26 mouse cellular contexts compared by ENCODE assay signal in genomic region chr12:80471926-80472325, GRCm38 (mm10). TPM values are rescaled to one million over a fixed set of nuclear protein-coding genes. Genes with fewer than 3 reads are reported as not detected.
DNase-seq lines count a peak whose midpoint lies in the region; ATAC-seq and TF ChIP-seq lines count a peak whose summit lies in the region.
"Had no signal": no experiment of that assay in that cellular context is flagged by ENCODE, and none has a peak within 500 bp of the region (broad histone marks: within the 10 kb centered on the region; RNA-seq: fewer than 3 reads in every experiment).

No protein-coding gene starts in this region.

- H3K27ac ChIP-seq in heart, adult 2 months: peak overlapping the region; percentile 76
- H3K27ac ChIP-seq in heart, embryonic 12.5 days (ENCODE audit: poor library complexity, severe bottlenecking): no peak overlapping the region
- no peak overlapping the region for H3K27ac ChIP-seq in stomach, postnatal 0 days (replicated peaks)
- H3K27ac ChIP-seq: liver, embryonic 12.5 days; midbrain, embryonic 12.5 days; neural tube, embryonic 13.5 days had no signal

- TF ChIP-seq EP300 in heart, adult 2 months (IDR thresholded peaks at IDR 0.05; ENCODE audit: insufficient read depth, low read depth, low read length): no peak
- TF ChIP-seq EP300 in stomach, postnatal 0 days (optimal IDR thresholded peaks at IDR 0.05): no peak

- no peaks in the 10 kb centered on the region for H3K27me3 ChIP-seq in heart, adult 2 months (ENCODE audit: control insufficient read depth, insufficient read depth, low read length)
- no peaks in the 10 kb centered on the region for H3K27me3 ChIP-seq in heart, embryonic 12.5 days (replicated peaks)
- no peaks in the 10 kb centered on the region for H3K27me3 ChIP-seq in stomach, postnatal 0 days (ENCODE audit: control insufficient read depth, insufficient read depth, low read length)
- H3K27me3 ChIP-seq: liver, embryonic 12.5 days; midbrain, embryonic 12.5 days; neural tube, embryonic 13.5 days had no signal

- no peaks in the 10 kb centered on the region for H3K4me1 ChIP-seq in heart, adult 2 months (ENCODE audit: control insufficient read depth, insufficient read depth, low read length)
- 0 out of 2 replicates have a peak, but pooled peaks cover 4% of the 10 kb centered on the region for H3K4me1 ChIP-seq in heart, embryonic 12.5 days (replicated peaks)
- H3K4me1 ChIP-seq in stomach, postnatal 0 days (replicated peaks; ENCODE audit: control insufficient read depth, insufficient read depth): no peaks in the 10 kb centered on the region
- H3K4me1 ChIP-seq: midbrain, embryonic 12.5 days; neural tube, embryonic 13.5 days had no signal

- H3K4me3 ChIP-seq in heart, adult 2 months: no peak overlapping the region
- no peak overlapping the region for H3K4me3 ChIP-seq in heart, embryonic 12.5 days
- no peak overlapping the region for H3K4me3 ChIP-seq in stomach, postnatal 0 days (ENCODE audit: low read depth, low read length)
- H3K4me3 ChIP-seq: erythroblast, embryonic 14.5 days; liver, embryonic 12.5 days; midbrain, embryonic 12.5 days; neural tube, embryonic 13.5 days had no signal

- intact Hi-C loops in heart, adult 2 months (cut with DNase I): no loop called here

- 0 out of 2 replicates have a peak, but pooled peaks cover 3% of the 10 kb centered on the region for H3K79me2 ChIP-seq in heart, adult 2 months (replicated peaks; ENCODE audit: control insufficient read depth, insufficient read depth, low read length)

- no peak overlapping the region for H3K9ac ChIP-seq in heart, adult 2 months (ENCODE audit: low read depth, low read length)
- H3K9ac ChIP-seq in heart, embryonic 12.5 days: no peak overlapping the region
- H3K9ac ChIP-seq in stomach, postnatal 0 days (ENCODE audit: low read length): no peak overlapping the region
- H3K9ac ChIP-seq: liver, embryonic 12.5 days; liver, postnatal 0 days; midbrain, embryonic 12.5 days; neural tube, embryonic 13.5 days had no signal

- WGBS in heart, adult 2 months: 43% methylated on average over 4 of the region's 4 CpGs
- WGBS in heart, embryonic 12.5 days: 54% methylated on average over 4 of the region's 4 CpGs
- 55% methylated on average over 4 of the region's 4 CpGs for WGBS in stomach, postnatal 0 days

- H3K9me3 ChIP-seq in heart, embryonic 12.5 days (replicated peaks): no peaks in the 10 kb centered on the region
- H3K9me3 ChIP-seq in stomach, postnatal 0 days (ENCODE audit: control insufficient read depth, low read length): no peaks in the 10 kb centered on the region
- H3K9me3 ChIP-seq: liver, embryonic 12.5 days; midbrain, embryonic 12.5 days; neural tube, embryonic 13.5 days had no signal

- no peak for TF ChIP-seq POLR2A in heart, adult 2 months (IDR thresholded peaks at IDR 0.05; ENCODE audit: insufficient read depth, low read depth, low read length)

- no peak for ATAC-seq in heart, embryonic 12.5 days (ENCODE audit: insufficient number of reproducible peaks, low FRiP score)
- ATAC-seq in stomach, postnatal 0 days (ENCODE audit: low FRiP score, low TSS enrichment): no peak
- ATAC-seq: forebrain, embryonic 16.5 days; hindbrain, embryonic 16.5 days; liver, embryonic 12.5 days; liver, postnatal 0 days had no signal

- H3K4me2 ChIP-seq in heart, embryonic 12.5 days: no peak overlapping the region
- no peak overlapping the region for H3K4me2 ChIP-seq in stomach, postnatal 0 days (replicated peaks; ENCODE audit: low read depth)
- H3K4me2 ChIP-seq: liver, embryonic 12.5 days; midbrain, embryonic 12.5 days; neural tube, embryonic 13.5 days had no signal

- H3K36me3 ChIP-seq in heart, adult 2 months (ENCODE audit: control insufficient read depth, insufficient read depth, low read length): peaks cover 2% of the 10 kb centered on the region; the same call in 1 of the 2 replicates
- H3K36me3 ChIP-seq in heart, embryonic 12.5 days: no peaks in the 10 kb centered on the region
- H3K36me3 ChIP-seq in stomach, postnatal 0 days (ENCODE audit: control insufficient read depth, insufficient read depth, low read length): no peaks in the 10 kb centered on the region
- H3K36me3 ChIP-seq: liver, embryonic 12.5 days had no signal

- no peak for TF ChIP-seq CTCF in heart, adult 2 months (IDR thresholded peaks at IDR 0.05)
- TF ChIP-seq CTCF in stomach, postnatal 0 days (IDR thresholded peaks at IDR 0.05; ENCODE audit: low read depth): no peak

- peak; percentile 10 for DNase-seq in adrenal gland, postnatal 36 days
- DNase-seq in adrenal gland, adult 8-10 months: no peak
- DNase-seq in heart, adult 2 months: peak in 1 of 2 experiments; percentile 22
- DNase-seq in 416B (ENCODE audit: low read depth): peak; percentile 62
- DNase-seq in NIH3T3 (ENCODE audit: low read depth): peak; percentile 40
- no peak for DNase-seq in kidney, postnatal 14 days
- no peak for DNase-seq in stomach, postnatal 0 days (ENCODE audit: low spot score)
- DNase-seq: adrenal gland, postnatal 14 days; cerebellum, adult 18-20 months; cerebellum, postnatal 10 days; gastrocnemius, postnatal 25 days; kidney, adult 2 months; kidney, postnatal 4 days; left cerebral cortex, postnatal 4 days; liver, postnatal 0 days; lung, postnatal 36 days; right cerebral cortex, postnatal 4 days had no signal

RNA-seq across cellular contexts. Expression of gene Exd2, which starts 9.0 kb away (rescaled TPM):
- total RNA-seq in adrenal gland, postnatal 36 days (2021): 10 to 100 TPM; 18.6 to 20.2 TPM
- 10 to 100 TPM; 24.7 to 42.5 (median 31.2) TPM for total RNA-seq in adrenal gland, adult 8-10 months (2022)
- total RNA-seq in heart, adult 2 months (2021): 10 to 100 TPM; 12.9 to 16.8 TPM
- 10.2 and 16.4 TPM in 2 replicates for polyA plus RNA-seq in heart, adult 2 months (2012; rRNA removed)
- polyA plus RNA-seq in heart, embryonic 12.5 days (2016; fragmentation: Nextera tagmentation; extraction: Ambion mirVana): 19.6 and 21.9 TPM in 2 replicates
- 9.0 and 10.6 TPM in 2 replicates for polyA plus RNA-seq in stomach, postnatal 0 days (2015; fragmentation: Nextera tagmentation; extraction: Ambion mirVana)

RNA-seq across cellular contexts. Expression of gene Dcaf5, which starts 35.5 kb away (rescaled TPM):
- total RNA-seq in adrenal gland, postnatal 36 days (2021): 10 to 100 TPM; 32.1 to 33.1 TPM
- total RNA-seq in adrenal gland, adult 8-10 months (2022): 10 to 100 TPM; 37.0 to 46.5 (median 41.6) TPM
- 10 to 100 TPM; 32.4 to 38.1 TPM for total RNA-seq in heart, adult 2 months (2021)
- polyA plus RNA-seq in heart, adult 2 months (2012; rRNA removed): 15.9 and 24.9 TPM in 2 replicates
- 14.7 and 15.1 TPM in 2 replicates for polyA plus RNA-seq in heart, embryonic 12.5 days (2016; fragmentation: Nextera tagmentation; extraction: Ambion mirVana)
- 5.4 and 7.2 TPM in 2 replicates for polyA plus RNA-seq in stomach, postnatal 0 days (2015; fragmentation: Nextera tagmentation; extraction: Ambion mirVana)

RNA-seq across cellular contexts. Expression of gene Galnt16, which starts 46.2 kb away (rescaled TPM):
- 1 to 10 TPM; 7.1 to 8.8 TPM for total RNA-seq in adrenal gland, postnatal 36 days (2021)
- total RNA-seq in adrenal gland, adult 8-10 months (2022): 10 to 100 TPM in 1 of 4 experiments, 1 to 10 TPM in 3; 9.3 to 14.4 (median 9.6) TPM
- 1 to 10 TPM; 2.0 to 3.0 TPM for total RNA-seq in heart, adult 2 months (2021)
- polyA plus RNA-seq in heart, adult 2 months (2012; rRNA removed): 3.0 and 3.4 TPM in 2 replicates
- 2.1 and 2.2 TPM in 2 replicates for polyA plus RNA-seq in heart, embryonic 12.5 days (2016; fragmentation: Nextera tagmentation; extraction: Ambion mirVana)
- 6.1 and 6.3 TPM in 2 replicates for polyA plus RNA-seq in stomach, postnatal 0 days (2015; fragmentation: Nextera tagmentation; extraction: Ambion mirVana)
- total RNA-seq: common myeloid progenitor, adult 5-6 weeks; megakaryocyte, adult 5-6 weeks had no signal

Comparison
In these comparisons a context has a peak if more than half of its experiments do, and no peak if none do; other contexts are left out.
1. DNase-seq: peak in adrenal gland, postnatal 36 days (2 of 2), 416B (single experiment) and NIH3T3 (single experiment); none in adrenal gland, adult 8-10 months (single experiment), kidney, postnatal 14 days (single experiment) and stomach, postnatal 0 days (single experiment).